Mouse (Mus musculus) neural tube, embryonic 12.5 days (tissue): Measurements from ENCODE around the gene Faf2. TPM values are rescaled to one million over a fixed set of nuclear protein-coding genes. Genes with fewer than 3 reads are reported as not detected.

Experiments used
- ATAC-seq: fragments of 200-750 bp; cut with Nextera tagmentation; 2 replicates; pipeline ENCODE4 v1.8.0; 2017; ENCODE audit warnings: low read depth, mild to moderate bottlenecking, moderate TSS enrichment, moderate library complexity; ENCODE audit not compliant: low FRiP score
- H3K27ac ChIP-seq: fragments of 300-500 bp; sonication (generic); 2 replicates; pipeline ENCODE4 v1.5.1; 2016
- H3K27me3 ChIP-seq: fragments of 300-500 bp; sonication (generic); replicated peaks from 2 replicates; pipeline ENCODE4 v1.6.1; 2016; ENCODE audit warnings: mild to moderate bottlenecking
- H3K36me3 ChIP-seq: fragments of 300-500 bp; sonication (generic); 2 replicates; pipeline ENCODE4 v1.6.1; 2016; ENCODE audit warnings: mild to moderate bottlenecking
- H3K4me1 ChIP-seq: fragments of 300-500 bp; sonication (generic); 2 replicates; pipeline ENCODE4 v1.6.1; 2016
- H3K4me2 ChIP-seq: fragments of 300-500 bp; sonication (generic); replicated peaks from 2 replicates; pipeline ENCODE4 v1.6.1; 2016; ENCODE audit warnings: mild to moderate bottlenecking
- H3K4me3 ChIP-seq: fragments of 300-500 bp; sonication (generic); 2 replicates; pipeline ENCODE4 v1.5.1; 2016
- H3K9ac ChIP-seq: fragments of 300-500 bp; sonication (generic); 2 replicates; pipeline ENCODE4 v1.6.1; 2016; ENCODE audit warnings: mild to moderate bottlenecking
- H3K9me3 ChIP-seq: fragments of 300-500 bp; sonication (generic); 2 replicates; pipeline ENCODE4 v1.6.1; 2016; ENCODE audit warnings: mild to moderate bottlenecking
- whole genome bisulfite sequencing: fragments of 180-500 bp; shearing (Covaris S2); methylation state at CpG from one replicate; pipeline ENCODE4 v1.1.7; 2016; 5-methylcytosine and 5-hydroxymethylcytosine counted together
- polyA plus RNA-seq: library from polyadenylated mRNA; unstranded; fragments of >200 nt; fragmentation: Nextera tagmentation; extraction: Ambion mirVana; gene quantifications from 2 replicates; pipeline ENCODE4 v1.2.1, GENCODE M21; 2016

Faf2 gene
- polyA plus RNA-seq, 1 experiment from 2014 or later, result 77.1 TPM

DNA sequence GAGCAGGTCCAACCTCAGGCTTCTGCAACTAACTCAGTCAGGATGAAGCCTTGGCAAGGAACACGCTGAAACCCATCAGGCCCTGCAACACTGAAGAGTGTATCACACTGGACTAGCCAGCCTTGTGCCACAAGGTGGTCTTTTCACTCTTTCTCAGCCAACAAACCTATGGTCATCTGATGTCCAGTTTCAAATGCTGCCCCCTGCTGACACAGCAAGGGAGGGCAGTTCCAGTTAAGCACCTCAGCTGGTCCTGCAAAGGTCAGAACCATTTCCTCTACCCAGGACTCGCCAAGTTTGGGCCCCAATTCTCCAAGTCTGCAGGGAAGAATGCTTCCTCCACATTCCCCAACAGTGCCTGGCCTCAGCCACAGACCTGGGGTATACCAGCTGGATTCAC is 63.6 kb downstream of the Faf2 start:
- H3K4me2 ChIP-seq, result peak overlapping the region; percentile 80
- H3K36me3 ChIP-seq, result peaks cover 46% of the 10 kb centered on the region
- peak overlapping the region; percentile 96 for H3K9ac ChIP-seq
- no peaks in the 10 kb centered on the region for H3K27me3 ChIP-seq
- no peaks in the 10 kb centered on the region for H3K9me3 ChIP-seq
- WGBS, result 44% methylated on average over 2 of the region's 2 CpGs
- no peak overlapping the region for H3K27ac ChIP-seq
- peak overlapping the region; percentile 83 for H3K4me3 ChIP-seq
- H3K4me1 ChIP-seq, result peaks cover 27% of the 10 kb centered on the region
- no peak for ATAC-seq

DNA sequence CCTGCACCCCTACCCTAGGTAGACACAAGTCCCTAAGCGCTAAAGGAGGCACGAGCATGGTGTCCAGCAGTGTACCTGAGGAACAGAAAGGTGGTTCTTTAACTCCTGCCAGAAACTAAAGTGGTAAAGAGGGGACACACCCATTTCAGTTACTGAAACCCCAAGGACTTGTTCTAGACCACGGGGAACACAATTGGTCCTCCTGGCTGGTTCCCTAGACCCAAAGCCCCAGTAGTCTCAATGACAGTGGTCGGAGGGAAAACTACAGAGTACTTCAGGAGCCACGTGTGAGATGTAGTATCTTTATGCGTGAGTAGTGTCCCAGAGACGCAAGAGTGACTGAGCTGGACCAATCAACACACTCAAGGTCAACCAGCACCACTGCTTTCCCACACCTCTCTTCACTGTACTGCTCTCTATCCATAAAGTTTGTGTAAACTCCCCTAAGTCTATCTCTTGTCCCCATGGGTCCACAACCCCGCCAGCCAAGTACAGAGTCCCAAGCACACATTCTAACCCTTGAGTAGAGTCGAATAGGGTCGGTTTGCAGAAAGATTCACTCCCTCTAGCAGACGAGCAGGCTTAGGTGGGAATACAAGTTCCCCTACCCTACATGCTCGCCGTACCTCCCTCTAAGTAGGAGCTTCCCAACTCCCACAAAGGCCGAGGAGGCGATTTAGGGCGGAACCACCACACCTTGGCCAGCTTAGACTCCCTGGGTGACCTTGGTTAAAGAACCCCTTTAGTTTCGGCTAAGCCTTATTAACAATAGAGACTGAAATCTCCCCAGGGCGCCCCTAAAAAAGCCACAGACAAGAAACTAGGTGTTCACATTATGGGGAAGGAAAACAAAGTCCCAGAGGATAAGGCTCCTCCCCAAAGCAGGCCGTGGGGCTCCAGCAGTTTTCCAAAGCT is 64.8 kb downstream of the Faf2 start:
- peaks cover 28% of the 10 kb centered on the region for H3K4me1 ChIP-seq
- 6% methylated on average over 19 of the region's 19 CpGs for WGBS
- H3K27ac ChIP-seq, result peak overlapping the region; percentile 91

DNA sequence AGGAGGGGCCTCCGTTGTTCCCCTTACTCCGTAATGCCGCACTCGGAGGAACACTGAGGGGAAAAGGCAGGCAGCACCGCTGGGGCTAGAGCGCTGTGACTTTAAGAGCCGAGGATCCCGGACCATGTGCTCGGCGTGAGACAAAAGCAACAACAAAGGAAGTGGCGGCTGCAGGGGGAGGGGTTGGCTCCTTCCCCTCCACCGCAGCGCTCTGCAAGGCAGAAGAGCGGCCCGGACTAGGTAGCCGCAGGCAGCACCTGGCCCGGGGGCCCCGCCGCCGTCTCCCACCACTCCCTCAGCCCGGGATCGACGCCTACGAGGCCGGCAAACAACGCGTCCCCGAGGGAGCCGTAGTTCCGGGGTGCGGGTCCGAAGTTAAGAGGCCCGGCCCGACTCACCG is 65.5 kb downstream of the Faf2 start:
- H3K9me3 ChIP-seq, result no peaks in the 10 kb centered on the region
- peak overlapping the region; percentile 80 for H3K4me2 ChIP-seq
- H3K4me1 ChIP-seq, result peaks cover 35% of the 10 kb centered on the region
- peak overlapping the region; percentile 83 for H3K4me3 ChIP-seq
- H3K27me3 ChIP-seq, result no peaks in the 10 kb centered on the region
- H3K27ac ChIP-seq, result peak overlapping the region; percentile 91
- WGBS, result under 1% methylated on average over 35 of the region's 35 CpGs
- H3K36me3 ChIP-seq, result peaks cover 27% of the 10 kb centered on the region
- peak overlapping the region; percentile 96 for H3K9ac ChIP-seq
- peak; percentile 66 for ATAC-seq

More for the DNA sequence above, 64.8 kb downstream of the Faf2 start:
- Histone ChIP-seq H3K27me3 (no peaks in the 10 kb centered on the region), H3K9ac (peak overlapping the region; percentile 96), H3K9me3 (no peaks in the 10 kb centered on the region), H3K4me2 (peak overlapping the region; percentile 80), H3K4me3 (peak overlapping the region; percentile 83), H3K36me3 (peaks cover 34% of the 10 kb centered on the region)
- no peak for ATAC-seq

DNA sequence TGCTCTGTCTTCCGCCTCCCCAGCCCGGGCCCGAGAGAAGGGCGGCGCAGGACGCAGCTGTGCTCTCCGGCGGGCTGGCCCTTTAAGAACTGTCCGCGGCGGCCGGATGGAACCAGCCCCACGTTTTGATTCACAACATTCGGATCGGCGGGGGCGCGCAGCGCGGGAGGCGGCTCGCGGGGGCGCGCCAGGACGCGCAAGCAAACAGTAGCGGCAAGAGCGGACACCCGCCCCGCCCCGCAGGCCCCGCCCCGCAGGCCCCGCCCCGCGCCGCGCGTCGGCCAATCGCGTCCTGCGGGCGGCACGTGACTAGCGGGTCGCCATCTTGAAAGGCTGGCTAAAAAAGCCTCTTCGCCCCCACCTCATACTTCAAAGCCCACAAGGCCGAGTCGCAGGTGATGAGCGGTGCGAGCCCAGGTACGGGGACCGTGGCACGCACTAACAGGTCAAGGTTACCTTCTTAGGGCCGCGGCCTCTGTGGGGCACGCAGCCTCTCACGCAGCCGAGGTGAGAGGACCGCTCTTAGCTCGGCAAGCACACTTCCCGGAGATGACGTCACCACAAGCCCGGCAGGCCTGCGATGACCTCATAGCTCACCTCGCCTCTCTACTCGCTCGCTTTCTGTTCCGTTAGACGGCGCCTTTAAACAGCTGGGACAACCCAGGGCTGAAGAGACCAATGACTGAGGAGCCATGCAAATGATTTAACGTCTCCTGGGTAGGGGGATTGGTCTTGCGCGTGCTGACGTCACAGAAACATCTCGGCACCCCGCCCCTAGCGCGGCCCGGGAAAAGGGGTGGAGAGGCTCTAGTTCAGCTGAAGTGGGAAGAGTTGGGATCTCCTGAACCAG is 66.2 kb downstream of the Faf2 start:
- Histone ChIP-seq H3K9ac (peak overlapping the region; percentile 96), H3K27me3 (no peaks in the 10 kb centered on the region), H3K4me3 (peak overlapping the region; percentile 83), H3K27ac (peak overlapping the region; percentile 91), H3K9me3 (no peaks in the 10 kb centered on the region), H3K36me3 (peaks cover 20% of the 10 kb centered on the region), H3K4me1 (peaks cover 42% of the 10 kb centered on the region), H3K4me2 (peak overlapping the region; percentile 80)
- under 1% methylated on average over 81 of the region's 82 CpGs for WGBS
- peak; percentile 90 for ATAC-seq

DNA sequence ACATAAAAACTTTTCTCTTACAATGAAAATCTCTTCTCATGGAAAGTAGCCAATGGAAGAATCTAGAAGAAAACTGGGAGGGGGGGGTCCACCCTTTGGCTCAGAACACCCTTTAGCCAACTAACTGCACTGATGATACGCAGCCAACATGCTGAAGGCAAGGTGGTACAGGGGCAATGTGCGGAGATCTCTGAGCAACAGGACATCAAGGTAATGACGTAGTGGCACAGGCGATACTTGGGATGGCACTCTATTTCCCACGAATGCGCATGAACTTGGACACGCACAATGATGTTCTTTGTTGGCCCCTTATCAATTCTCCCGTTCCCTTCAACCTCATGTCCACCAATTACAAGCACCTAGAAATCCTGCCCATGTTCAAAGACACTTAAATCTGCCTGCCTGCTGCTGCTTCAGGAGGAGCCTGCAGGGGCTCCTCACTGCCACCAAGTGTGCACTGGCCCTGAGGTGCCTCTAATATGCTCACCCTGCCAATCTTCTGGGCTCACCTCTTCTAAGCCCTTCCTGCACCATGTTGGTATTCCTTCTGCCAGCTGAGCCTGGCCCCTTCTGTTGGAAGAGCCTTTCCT is 68.7 kb downstream of the Faf2 start:
- no peaks in the 10 kb centered on the region for H3K36me3 ChIP-seq
- no peaks in the 10 kb centered on the region for H3K27me3 ChIP-seq
- 0 out of 2 replicates have a peak overlapping the region, but pooled peaks have one; percentile 6 for H3K9ac ChIP-seq
- H3K4me3 ChIP-seq, result no peak overlapping the region
- no peak overlapping the region for H3K4me2 ChIP-seq
- ATAC-seq, result no peak
- H3K27ac ChIP-seq, result no peak overlapping the region
- no peaks in the 10 kb centered on the region for H3K9me3 ChIP-seq
- WGBS, result 90% methylated on average over 8 of the region's 8 CpGs
- H3K4me1 ChIP-seq, result peaks cover 39% of the 10 kb centered on the region

DNA sequence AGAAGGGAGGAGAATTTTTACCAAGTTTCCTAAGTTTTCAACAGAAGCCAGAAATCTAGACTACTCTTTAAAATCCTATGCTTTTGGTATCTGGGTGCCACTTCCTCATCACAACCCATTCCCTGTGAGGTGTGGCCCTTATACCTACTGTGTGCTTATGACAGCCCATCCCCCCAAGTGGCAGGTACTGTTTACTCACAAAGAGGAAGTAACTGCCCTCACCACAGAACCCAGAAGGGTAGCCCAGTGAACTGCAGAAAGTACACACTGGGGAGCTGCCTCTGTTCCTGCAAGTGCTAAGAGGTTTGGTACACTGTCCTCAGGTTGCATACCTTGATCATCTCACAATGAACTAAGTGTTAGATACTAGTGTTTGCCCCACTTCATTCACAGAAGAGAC is 70.2 kb downstream of the Faf2 start:
- peaks cover 29% of the 10 kb centered on the region for H3K4me1 ChIP-seq
- no peaks in the 10 kb centered on the region for H3K27me3 ChIP-seq
- H3K9ac ChIP-seq, result peak overlapping the region; percentile 96; the same call in 1 of the 2 replicates
- H3K27ac ChIP-seq, result no peak overlapping the region
- H3K36me3 ChIP-seq, result no peaks in the 10 kb centered on the region
- ATAC-seq, result no peak
- no peaks in the 10 kb centered on the region for H3K9me3 ChIP-seq
- H3K4me3 ChIP-seq, result 0 out of 2 replicates have a peak overlapping the region, but pooled peaks have one; percentile 98
- H3K4me2 ChIP-seq, result peak overlapping the region; percentile 96

DNA sequence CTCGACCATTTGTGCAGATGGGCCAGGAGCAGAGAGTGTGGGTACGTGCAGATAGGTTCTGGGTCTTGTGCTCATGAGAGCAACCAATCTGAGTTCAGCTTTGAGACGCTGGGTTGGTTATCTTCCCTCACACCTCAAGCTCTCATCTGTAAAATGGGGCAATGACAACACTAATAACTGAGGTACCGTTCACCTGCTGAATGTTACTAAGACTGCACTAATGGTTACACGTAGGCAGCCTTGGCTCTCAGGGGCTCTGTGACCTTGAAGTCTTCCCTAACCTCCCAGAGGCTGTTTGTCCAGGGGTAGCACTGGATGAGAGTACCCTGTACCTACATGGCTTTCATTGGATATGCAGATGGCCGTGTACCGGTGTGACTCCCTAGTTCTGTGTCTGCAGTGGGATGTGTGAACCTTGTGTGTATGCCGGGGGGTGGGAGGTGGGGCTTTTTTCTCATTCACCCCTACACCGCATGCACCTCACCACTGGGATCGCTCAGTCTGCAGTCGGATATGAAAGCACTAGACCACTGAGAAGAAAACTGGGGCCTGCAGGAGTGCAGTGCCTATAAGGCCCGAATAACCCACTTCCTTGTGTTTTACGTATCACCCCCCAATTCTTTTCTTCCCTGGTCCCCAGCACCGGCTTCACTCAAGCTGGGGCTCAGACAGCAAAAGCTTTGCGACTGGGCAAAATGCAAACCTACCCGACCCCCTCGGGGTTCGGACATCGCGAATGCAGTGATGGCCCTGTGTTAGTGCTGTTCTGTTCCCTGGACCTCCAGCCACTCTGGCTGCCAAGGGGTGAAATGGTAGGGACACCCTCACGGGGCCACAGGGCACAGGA is 71.3 kb downstream of the Faf2 start:
- WGBS, result 12% methylated on average over 21 of the region's 21 CpGs
- H3K4me3 ChIP-seq, result peak overlapping the region; percentile 98
- H3K27ac ChIP-seq, result peak overlapping the region; percentile 57; the same call in 1 of the 2 replicates
- peak overlapping the region; percentile 96 for H3K4me2 ChIP-seq
- no peaks in the 10 kb centered on the region for H3K9me3 ChIP-seq
- H3K9ac ChIP-seq, result peak overlapping the region; percentile 96
- no peaks in the 10 kb centered on the region for H3K36me3 ChIP-seq
- no peak for ATAC-seq
- no peaks in the 10 kb centered on the region for H3K27me3 ChIP-seq
- H3K4me1 ChIP-seq, result peaks cover 29% of the 10 kb centered on the region

DNA sequence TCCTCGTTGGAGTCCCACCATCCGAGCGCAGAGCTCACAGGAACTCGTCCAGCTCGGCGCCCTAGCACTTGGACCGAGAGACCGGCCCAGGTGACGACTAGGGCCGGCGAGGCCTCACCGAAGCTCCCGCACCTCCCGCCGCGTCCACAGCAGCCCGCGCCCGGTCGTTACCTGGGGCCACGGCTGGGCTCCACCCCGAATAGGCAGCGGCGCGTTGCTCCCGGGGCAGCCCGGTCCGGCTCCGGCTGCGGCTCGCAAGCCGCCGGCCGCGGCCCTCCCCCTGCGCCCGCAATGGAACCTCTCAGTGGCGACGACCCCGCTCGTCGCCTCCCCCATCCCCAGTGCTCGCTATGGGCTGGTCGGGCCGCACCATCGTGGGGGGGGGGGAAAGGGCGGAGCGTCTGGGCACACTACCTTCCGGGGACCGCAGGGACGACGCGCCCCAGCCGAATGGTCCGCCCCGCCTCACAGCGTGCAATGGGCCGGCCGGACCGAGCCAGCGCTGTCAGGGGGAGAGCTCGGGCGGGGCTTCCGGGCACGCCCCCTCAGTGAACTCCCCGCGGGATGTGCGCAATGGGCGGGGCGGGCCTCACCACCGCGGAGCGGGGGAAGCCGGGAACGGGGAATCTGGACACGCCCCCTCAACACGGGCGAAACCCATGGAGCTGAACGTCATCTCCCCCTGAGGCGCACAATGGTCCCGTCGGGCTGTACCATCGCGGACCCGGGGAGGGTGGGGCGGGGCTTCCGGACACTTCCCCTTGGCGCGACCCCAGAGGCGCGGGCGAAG is 72.2 kb downstream of the Faf2 start, which contains the start of gene Rnf44:
Rnf44 (minus strand) TSS at position 350 of the 790 bp plus-strand sequence.
- H3K27ac ChIP-seq, result peak within 1 kb of the TSS; percentile 79
- no peaks in the 10 kb centered on the region for H3K9me3 ChIP-seq
- no peaks in the 10 kb centered on the region for H3K36me3 ChIP-seq
- peaks cover 24% of the 10 kb centered on the region for H3K4me1 ChIP-seq
- under 1% methylated on average over 85 of the region's 92 CpGs for WGBS
- peak within 1 kb of the TSS; percentile 98 for H3K4me3 ChIP-seq
- H3K4me2 ChIP-seq, result peak within 1 kb of the TSS; percentile 96
- no peaks in the 10 kb centered on the region for H3K27me3 ChIP-seq
- peak; percentile 98 for ATAC-seq
- H3K9ac ChIP-seq, result peak within 1 kb of the TSS; percentile 96

DNA sequence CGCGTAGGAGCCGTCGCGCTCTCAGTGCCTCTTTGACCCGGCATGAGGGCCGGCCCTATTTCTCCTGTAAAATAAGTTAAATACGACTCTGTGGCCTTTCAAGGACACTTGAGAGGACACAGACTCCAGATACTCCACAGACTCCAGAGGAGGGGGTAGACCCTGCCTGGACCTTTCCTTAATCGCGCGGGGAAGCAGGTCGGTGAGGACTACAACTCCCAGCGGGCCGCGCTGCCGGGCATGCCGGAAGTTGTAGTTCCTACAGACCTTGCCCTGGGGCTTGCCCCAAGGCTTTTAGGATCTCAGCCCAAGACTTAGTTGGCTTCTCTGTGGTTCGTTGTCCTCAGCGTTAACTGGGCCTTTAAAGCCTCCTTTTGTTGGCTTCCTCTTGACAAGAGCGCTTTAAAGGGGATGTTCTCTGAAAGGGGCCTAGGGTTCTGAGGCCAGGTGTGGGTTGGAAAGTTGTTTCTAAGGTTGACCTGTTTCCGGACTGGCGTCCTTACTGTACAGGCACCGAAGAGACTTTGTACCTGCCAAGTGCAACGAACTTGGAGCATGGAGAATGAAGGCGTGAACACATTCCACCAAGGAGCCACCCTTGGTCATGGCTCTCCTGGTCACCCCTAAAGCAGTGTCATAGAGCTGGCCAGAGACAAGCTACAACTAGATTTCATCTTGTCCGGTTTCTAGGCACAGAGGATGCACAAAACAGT is 72.9 kb downstream of the Faf2 start:
- H3K27ac ChIP-seq, result peak overlapping the region; percentile 79
- WGBS, result 16% methylated on average over 26 of the region's 26 CpGs
- H3K9ac ChIP-seq, result peak overlapping the region; percentile 56
- H3K4me1 ChIP-seq, result peaks cover 24% of the 10 kb centered on the region
- no peaks in the 10 kb centered on the region for H3K27me3 ChIP-seq
- H3K4me2 ChIP-seq, result peak overlapping the region; percentile 96
- H3K9me3 ChIP-seq, result no peaks in the 10 kb centered on the region
- no peaks in the 10 kb centered on the region for H3K36me3 ChIP-seq
- peak overlapping the region; percentile 98 for H3K4me3 ChIP-seq
- ATAC-seq, result peak; percentile 85

DNA sequence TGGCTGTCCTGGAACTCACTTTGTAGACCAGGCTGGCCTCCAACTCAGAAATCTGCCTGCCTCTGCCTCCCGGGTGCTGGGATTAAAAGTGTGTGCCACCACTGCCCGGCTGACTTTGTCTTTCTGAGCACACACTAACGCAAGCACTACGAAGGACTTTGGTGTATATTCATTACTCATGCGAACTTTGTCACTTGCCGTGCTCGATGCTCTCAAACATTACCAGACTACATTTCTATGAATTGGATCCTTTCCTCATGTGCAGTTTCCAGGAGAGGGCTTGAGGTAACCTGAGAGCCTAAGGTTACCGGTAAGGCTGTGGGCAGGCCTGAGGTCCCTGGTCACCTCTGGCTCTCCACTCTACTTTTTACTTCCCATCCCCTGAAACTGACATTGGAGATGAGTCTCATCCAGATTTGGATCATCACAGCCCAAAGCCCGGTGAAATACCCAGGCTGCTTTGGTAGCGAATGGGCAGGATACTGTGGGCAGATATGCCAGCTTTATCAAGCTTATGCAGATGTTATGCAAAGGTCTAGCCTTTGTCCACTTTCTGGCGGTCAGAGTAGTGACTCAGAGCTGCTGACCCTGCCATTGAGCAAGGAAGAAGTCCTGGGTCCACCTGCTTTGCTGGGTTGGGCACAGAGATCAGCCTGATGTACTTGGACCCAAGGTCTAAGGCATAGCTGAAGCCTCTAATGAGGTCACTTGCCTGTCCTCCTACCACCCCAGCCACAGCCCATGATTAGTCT is 74.1 kb downstream of the Faf2 start:
- 92% methylated on average over 11 of the region's 11 CpGs for WGBS
- no peaks in the 10 kb centered on the region for H3K27me3 ChIP-seq
- H3K4me2 ChIP-seq, result no peak overlapping the region
- no peak for ATAC-seq
- H3K27ac ChIP-seq, result no peak overlapping the region
- peaks cover 24% of the 10 kb centered on the region for H3K4me1 ChIP-seq
- H3K36me3 ChIP-seq, result no peaks in the 10 kb centered on the region
- H3K9ac ChIP-seq, result no peak overlapping the region
- H3K9me3 ChIP-seq, result no peaks in the 10 kb centered on the region
- no peak overlapping the region for H3K4me3 ChIP-seq
